Mouse (Mus musculus) limb, embryonic 11.5 days (tissue): ENCODE measurements around the gene Hoxc4. TPM values are rescaled to one million over a fixed set of nuclear protein-coding genes. Genes with fewer than 3 reads are reported as not detected.
A peak's percentile ranks its signal among the peaks of the same experiment; 100 is the strongest.

Source experiments
- ATAC-seq: fragments of 200-750 bp; cut with Nextera tagmentation; 2 replicates; pipeline ENCODE4 v1.8.0; 2017; ENCODE audit warnings: low read depth; ENCODE audit not compliant: insufficient number of reproducible peaks, low FRiP score, low TSS enrichment
- DNase-seq: peaks from one replicate; pipeline ENCODE4 v3.0.0-alpha.2; 2015; ENCODE audit warnings: low spot score
- H3K27ac ChIP-seq: fragments of 300-500 bp; sonication (generic); replicated peaks from 2 replicates; pipeline ENCODE4 v1.5.1; 2014; ENCODE audit warnings: low read depth, mild to moderate bottlenecking, low read length
- H3K27me3 ChIP-seq: fragments of 300-500 bp; sonication (generic); 2 replicates; pipeline ENCODE4 v1.6.1; 2014; ENCODE audit warnings: mild to moderate bottlenecking, low read length, mixed read lengths; ENCODE audit not compliant: control insufficient read depth, insufficient read depth
- H3K36me3 ChIP-seq: fragments of 300-500 bp; sonication (generic); 2 replicates; pipeline ENCODE4 v1.6.1; 2014; ENCODE audit warnings: mild to moderate bottlenecking, low read length, moderate library complexity, mixed read lengths; ENCODE audit not compliant: control insufficient read depth, insufficient read depth
- H3K4me1 ChIP-seq: fragments of 300-500 bp; sonication (generic); 2 replicates; pipeline ENCODE4 v1.6.1; 2014; ENCODE audit warnings: low read length, mixed read lengths; ENCODE audit not compliant: control insufficient read depth, insufficient read depth
- H3K4me2 ChIP-seq: fragments of 300-500 bp; sonication (generic); 2 replicates; pipeline ENCODE4 v1.6.1; 2014; ENCODE audit warnings: low read depth, mild to moderate bottlenecking, moderate library complexity; ENCODE audit not compliant: severe bottlenecking
- H3K4me3 ChIP-seq: fragments of 300-500 bp; sonication (generic); 2 replicates; pipeline ENCODE4 v1.5.1; 2014; ENCODE audit warnings: low read depth, low read length
- H3K9ac ChIP-seq: fragments of 300-500 bp; sonication (generic); 2 replicates; pipeline ENCODE4 v1.6.1; 2014; ENCODE audit warnings: mild to moderate bottlenecking, low read length
- H3K9me3 ChIP-seq: fragments of 300-500 bp; sonication (generic); 2 replicates; pipeline ENCODE4 v1.6.1; 2016; ENCODE audit warnings: low read length; ENCODE audit not compliant: control insufficient read depth
- WGBS: fragments of 180-500 bp; shearing (Covaris S2); extraction: QIAGEN DNeasy Blood & Tissue Kit; methylation state at CpG from one replicate; pipeline ENCODE4 v1.1.7; 2014; 5-methylcytosine and 5-hydroxymethylcytosine counted together
- polyA plus RNA-seq: library from polyadenylated mRNA; unstranded; fragments of >200 nt; fragmentation: Nextera tagmentation; extraction: Ambion mirVana; gene quantifications from 2 replicates; pipeline ENCODE4 v1.2.1, GENCODE M21; 2014

Hoxc4 gene
- polyA plus RNA-seq, 1 experiment from 2014 or later, result 5.1 TPM

- Histone ChIP-seq H3K36me3 (no peaks in the 10 kb centered on the region), H3K9me3 (no peaks in the 10 kb centered on the region), H3K4me2 (peak overlapping the region; percentile 40), H3K4me3 (no peak overlapping the region), H3K27ac (peak overlapping the region; percentile 38; the same call in 1 of the 2 replicates), H3K4me1 (peaks cover 25% of the 10 kb centered on the region), H3K27me3 (peaks cover 46% of the 10 kb centered on the region), H3K9ac (no peak overlapping the region)
- DNase-seq (peak; percentile 84), ATAC-seq (peak; percentile 65; the same call in 1 of the 2 replicates)
- WGBS, result under 1% methylated on average over 30 of the region's 30 CpGs
Measured at GRCm38 (mm10) chr15:103061131-103061825, 42.5 kb downstream of the Hoxc4 start.

DNA sequence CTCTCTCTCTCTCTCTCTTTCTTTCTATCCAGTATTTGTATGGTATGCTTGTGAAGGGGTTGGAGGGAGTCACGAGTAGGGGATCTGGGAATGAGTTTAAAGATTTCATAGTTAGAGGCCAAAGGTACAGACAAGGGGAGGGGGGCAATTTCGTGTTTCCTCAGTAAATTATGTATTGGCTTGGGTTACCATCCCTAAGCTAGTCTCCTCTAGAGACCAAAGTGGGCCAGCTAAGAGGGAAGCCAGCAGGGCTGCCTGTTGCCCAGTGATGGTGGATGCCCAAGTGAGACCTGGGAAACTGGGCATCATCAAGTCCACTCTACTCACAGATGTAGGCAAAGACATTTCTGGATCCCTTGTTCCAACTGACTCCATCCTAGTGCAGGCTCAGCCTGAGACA is 43.3 kb downstream of the Hoxc4 start:
- Histone ChIP-seq H3K4me1 (peaks cover 25% of the 10 kb centered on the region), H3K4me2 (no peak overlapping the region), H3K27ac (no peak overlapping the region), H3K4me3 (no peak overlapping the region), H3K36me3 (no peaks in the 10 kb centered on the region), H3K9me3 (no peaks in the 10 kb centered on the region), H3K27me3 (peaks cover 41% of the 10 kb centered on the region), H3K9ac (no peak overlapping the region)
- WGBS, result 0% methylated on average over 2 of the region's 2 CpGs
- no peak for ATAC-seq
- DNase-seq, result no peak

DNA sequence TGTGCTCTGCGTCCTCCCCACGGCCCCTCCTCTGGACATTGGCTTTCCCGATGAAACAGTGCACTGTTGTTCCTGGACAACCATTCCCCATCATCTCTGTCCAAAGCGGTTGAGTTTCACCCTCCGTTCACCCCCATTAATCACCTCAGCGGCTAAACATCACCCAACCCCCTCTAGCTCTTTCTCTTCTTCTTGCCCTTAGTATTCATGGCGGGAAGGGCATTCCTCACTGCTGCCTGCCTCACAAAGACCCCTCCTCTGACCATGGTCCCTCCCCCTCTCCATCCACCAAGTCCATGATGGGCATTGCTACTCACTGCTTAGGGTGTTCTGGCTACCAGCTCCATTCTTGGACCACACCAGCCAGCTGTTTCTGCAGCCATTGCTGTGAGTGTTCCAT is 46.9 kb downstream of the Hoxc4 start:
- DNase-seq, result no peak
- Histone ChIP-seq H3K4me2 (no peak overlapping the region), H3K4me3 (no peak overlapping the region), H3K27ac (no peak overlapping the region), H3K4me1 (peaks cover 19% of the 10 kb centered on the region), H3K36me3 (no peaks in the 10 kb centered on the region), H3K9ac (no peak overlapping the region), H3K9me3 (no peaks in the 10 kb centered on the region), H3K27me3 (peaks cover 42% of the 10 kb centered on the region)
- 10% methylated on average over 7 of the region's 7 CpGs for WGBS
- no peak for ATAC-seq

- H3K4me2 ChIP-seq, result no peak overlapping the region
- H3K4me3 ChIP-seq, result no peak overlapping the region
- 43% methylated on average over 4 of the region's 4 CpGs for WGBS
- H3K9ac ChIP-seq, result no peak overlapping the region
- no peaks in the 10 kb centered on the region for H3K9me3 ChIP-seq
- H3K4me1 ChIP-seq, result peaks cover 12% of the 10 kb centered on the region; the same call in 1 of the 2 replicates
- H3K27me3 ChIP-seq, result peaks cover 35% of the 10 kb centered on the region
- DNase-seq, result no peak
- H3K27ac ChIP-seq, result no peak overlapping the region
- no peaks in the 10 kb centered on the region for H3K36me3 ChIP-seq
- no peak for ATAC-seq
Measured at GRCm38 (mm10) chr15:103067701-103068100, 49.0 kb downstream of the Hoxc4 start.

DNA sequence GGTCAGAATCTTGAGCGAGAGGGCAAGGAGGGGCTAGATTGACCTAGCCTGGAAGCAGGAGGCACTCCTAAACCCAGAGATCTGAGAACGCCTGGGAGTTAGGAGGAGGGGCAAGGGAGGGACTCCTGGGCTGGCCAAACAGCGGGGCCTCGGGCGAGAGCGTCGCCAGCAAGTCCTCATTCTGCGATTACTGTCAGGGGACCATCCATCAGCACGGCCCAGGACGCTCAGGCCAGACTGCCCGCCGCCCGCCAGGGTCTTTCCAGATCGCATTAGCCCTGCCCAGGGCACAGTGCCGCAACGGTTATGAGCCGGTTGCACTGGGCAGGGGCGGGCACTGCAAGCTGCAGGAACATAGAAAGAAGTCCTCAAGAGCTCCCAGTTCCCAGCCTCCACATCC is 50.4 kb downstream of the Hoxc4 start:
- ATAC-seq, result no peak

GRCm38 (mm10) chr15:103071266-103071665 is 52.5 kb downstream of the Hoxc4 start:
- DNase-seq (no peak), ATAC-seq (no peak)
- 69% methylated on average over 5 of the region's 5 CpGs for WGBS
- Histone ChIP-seq H3K9me3 (no peaks in the 10 kb centered on the region), H3K4me2 (no peak overlapping the region), H3K4me3 (no peak overlapping the region), H3K9ac (no peak overlapping the region), H3K27ac (no peak overlapping the region), H3K27me3 (peaks cover 20% of the 10 kb centered on the region), H3K36me3 (no peaks in the 10 kb centered on the region), H3K4me1 (peaks cover 25% of the 10 kb centered on the region)

More for the DNA sequence above, 50.4 kb downstream of the Hoxc4 start:
- H3K9ac ChIP-seq, result peak overlapping the region; percentile 23; the same call in 1 of the 2 replicates
- H3K27me3 ChIP-seq, result peaks cover 28% of the 10 kb centered on the region
- no peak overlapping the region for H3K27ac ChIP-seq
- no peaks in the 10 kb centered on the region for H3K9me3 ChIP-seq
- peak; percentile 40 for DNase-seq
- peaks cover 12% of the 10 kb centered on the region; the same call in 1 of the 2 replicates for H3K4me1 ChIP-seq
- WGBS, result 2% methylated on average over 18 of the region's 18 CpGs
- H3K4me2 ChIP-seq, result peak overlapping the region; percentile 48
- no peaks in the 10 kb centered on the region for H3K36me3 ChIP-seq
- H3K4me3 ChIP-seq, result peak overlapping the region; percentile 16

DNA sequence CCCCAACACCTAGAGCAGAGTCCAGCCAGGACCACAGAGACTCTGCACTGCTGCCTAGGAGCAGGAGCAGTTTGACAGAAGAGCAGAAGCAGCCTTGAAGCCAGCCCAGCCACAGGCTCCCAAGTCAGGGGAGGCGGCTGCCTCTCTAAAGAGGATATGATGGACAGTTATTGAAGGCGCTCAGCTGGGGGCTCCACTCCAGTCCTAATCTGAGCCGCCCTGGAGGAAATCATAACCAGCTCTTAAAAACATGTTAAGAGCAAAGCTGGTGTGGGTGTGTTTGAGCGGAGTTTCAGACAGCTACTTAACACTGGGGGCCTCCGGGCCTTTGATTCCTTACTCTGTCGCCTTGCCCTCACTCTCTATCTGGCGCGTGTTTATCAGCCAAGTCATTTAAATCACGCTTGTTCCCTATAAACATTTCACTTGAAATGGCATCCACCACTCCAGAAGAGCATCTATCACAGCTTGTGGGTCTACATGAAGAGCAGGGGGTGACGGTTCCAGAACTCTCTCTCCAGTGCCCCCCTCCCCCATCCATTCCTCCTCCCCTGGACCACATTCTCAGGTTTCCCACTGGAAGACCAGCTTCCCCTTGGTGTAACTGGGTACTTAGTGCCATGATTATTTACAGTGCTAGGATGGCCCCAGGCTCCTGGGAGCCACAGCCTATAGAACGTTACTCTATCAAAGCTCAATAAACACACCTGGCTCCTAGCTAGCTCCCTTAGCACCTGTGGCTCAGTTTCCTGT is 56.1 kb downstream of the Hoxc4 start:
- DNase-seq, result peak; percentile 51
- Histone ChIP-seq H3K27me3 (peaks cover 7% of the 10 kb centered on the region), H3K4me3 (no peak overlapping the region), H3K27ac (no peak overlapping the region), H3K4me1 (peaks cover 13% of the 10 kb centered on the region), H3K9me3 (no peaks in the 10 kb centered on the region), H3K9ac (no peak overlapping the region), H3K4me2 (no peak overlapping the region), H3K36me3 (no peaks in the 10 kb centered on the region)
- ATAC-seq, result peak; percentile 63; the same call in 1 of the 2 replicates
- 5% methylated on average over 11 of the region's 11 CpGs for WGBS

GRCm38 (mm10) chr15:103077673-103078072 is 58.9 kb downstream of the Hoxc4 start:
- Histone ChIP-seq H3K9me3 (no peaks in the 10 kb centered on the region), H3K9ac (no peak overlapping the region), H3K4me1 (peaks cover 13% of the 10 kb centered on the region), H3K4me2 (no peak overlapping the region), H3K27ac (no peak overlapping the region), H3K4me3 (no peak overlapping the region), H3K36me3 (no peaks in the 10 kb centered on the region), H3K27me3 (no peaks in the 10 kb centered on the region)
- WGBS, result 90% methylated on average over 2 of the region's 2 CpGs
- ATAC-seq, result no peak
- DNase-seq, result no peak
